Mouse (Mus musculus) neural tube, embryonic 15.5 days (tissue): Measurements from ENCODE around the gene Plxdc1. TPM values are rescaled to one million over a fixed set of nuclear protein-coding genes. Genes with fewer than 3 reads are reported as not detected.

ENCODE experiments used
- ATAC-seq: fragments of 200-750 bp; cut with Nextera tagmentation; 2 replicates; pipeline ENCODE4 v1.8.0; 2017; ENCODE audit warnings: mild to moderate bottlenecking, moderate TSS enrichment, moderate library complexity; ENCODE audit not compliant: low FRiP score
- H3K27ac ChIP-seq: fragments of 300-500 bp; sonication (generic); replicated peaks from 2 replicates; pipeline ENCODE4 v1.5.1; 2015; ENCODE audit warnings: mild to moderate bottlenecking, inconsistent platforms
- H3K27me3 ChIP-seq: fragments of 300-500 bp; sonication (generic); replicated peaks from 2 replicates; pipeline ENCODE4 v1.6.1; 2015; ENCODE audit warnings: inconsistent platforms
- H3K36me3 ChIP-seq: fragments of 300-500 bp; sonication (generic); 2 replicates; pipeline ENCODE4 v1.6.1; 2015; ENCODE audit warnings: inconsistent platforms
- H3K4me1 ChIP-seq: fragments of 300-500 bp; sonication (generic); 2 replicates; pipeline ENCODE4 v1.6.1; 2015; ENCODE audit warnings: inconsistent platforms
- H3K4me2 ChIP-seq: fragments of 300-500 bp; sonication (generic); 2 replicates; pipeline ENCODE4 v1.6.1; 2015; ENCODE audit warnings: inconsistent platforms, mild to moderate bottlenecking, moderate library complexity
- H3K4me3 ChIP-seq: fragments of 300-500 bp; sonication (generic); replicated peaks from 2 replicates; pipeline ENCODE4 v1.5.1; 2015; ENCODE audit warnings: mild to moderate bottlenecking, inconsistent platforms
- H3K9ac ChIP-seq: fragments of 300-500 bp; sonication (generic); replicated peaks from 2 replicates; pipeline ENCODE4 v1.6.1; 2015; ENCODE audit warnings: mild to moderate bottlenecking, inconsistent platforms
- H3K9me3 ChIP-seq: fragments of 300-500 bp; sonication (generic); replicated peaks from 2 replicates; pipeline ENCODE4 v1.6.1; 2016; ENCODE audit warnings: inconsistent platforms
- WGBS: fragments of 180-500 bp; shearing (Covaris S2); methylation state at CpG from one replicate; pipeline ENCODE4 v1.1.7; 2015; ENCODE audit warnings: mixed read lengths; 5-methylcytosine and 5-hydroxymethylcytosine counted together
- polyA plus RNA-seq: library from polyadenylated mRNA; unstranded; fragments of >200 nt; fragmentation: Nextera tagmentation; extraction: Ambion mirVana; gene quantifications from 2 replicates; pipeline ENCODE4 v1.2.1, GENCODE M21; 2015

Plxdc1 gene
- polyA plus RNA-seq, 1 experiment from 2014 or later: 1.1 TPM

DNA sequence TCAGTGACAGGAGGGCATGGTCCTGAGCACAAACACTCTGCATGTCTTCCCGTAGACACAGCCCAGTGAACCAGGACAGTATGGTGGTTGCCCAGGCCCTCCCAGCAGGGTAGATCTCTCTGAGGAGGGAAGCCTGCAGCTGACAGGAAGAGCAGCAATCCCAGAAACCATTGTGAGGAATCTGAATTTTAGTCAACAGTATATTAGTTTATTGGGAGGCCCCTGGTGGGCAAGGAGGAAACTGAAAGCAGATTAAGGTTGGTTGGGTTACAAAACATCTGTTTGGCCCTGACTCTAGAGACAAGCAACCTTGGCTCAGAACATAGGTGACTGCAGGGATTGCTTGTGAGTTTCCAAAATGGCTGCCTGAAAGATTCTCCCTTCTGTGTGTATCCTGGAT is 2.3 kb downstream of the Plxdc1 start:
- Histone ChIP-seq H3K4me1 (peaks cover 21% of the 10 kb centered on the region), H3K27ac (no peak overlapping the region), H3K36me3 (no peaks in the 10 kb centered on the region), H3K27me3 (peaks cover 26% of the 10 kb centered on the region), H3K4me3 (no peak overlapping the region), H3K4me2 (no peak overlapping the region), H3K9me3 (no peaks in the 10 kb centered on the region), H3K9ac (no peak overlapping the region)
- 69% methylated on average over 1 of the region's 1 CpGs for WGBS
- no peak for ATAC-seq

- ATAC-seq: no peak
- Histone ChIP-seq H3K9ac (no peak overlapping the region), H3K9me3 (no peaks in the 10 kb centered on the region), H3K36me3 (no peaks in the 10 kb centered on the region), H3K4me3 (no peak overlapping the region), H3K4me1 (peaks cover 21% of the 10 kb centered on the region), H3K27ac (no peak overlapping the region), H3K27me3 (peaks cover 26% of the 10 kb centered on the region), H3K4me2 (no peak overlapping the region)
- 90% methylated on average over 3 of the region's 3 CpGs for WGBS
Observed at GRCm38 (mm10) chr11:97983506-97983905, 2.7 kb downstream of the Plxdc1 start.

DNA sequence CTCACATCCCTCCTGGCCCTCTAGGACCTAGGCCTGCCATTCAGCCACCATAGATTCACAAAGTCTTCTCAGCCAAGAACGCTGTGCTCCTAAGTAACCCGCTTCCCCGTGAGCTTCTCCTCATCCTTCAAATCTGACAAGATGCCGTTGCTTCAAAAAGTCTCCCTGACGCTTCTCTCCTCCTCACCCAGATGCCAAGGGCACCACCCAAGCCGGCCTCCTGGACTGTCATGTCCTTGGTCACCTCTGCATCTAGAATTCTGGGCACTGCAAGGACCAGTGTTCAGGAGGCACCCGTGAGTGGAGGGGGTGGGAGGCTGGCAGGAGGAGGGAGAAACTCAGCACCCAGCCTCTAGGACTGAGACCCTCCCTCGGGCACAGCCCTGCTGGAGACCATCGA is 3.5 kb downstream of the Plxdc1 start:
- Histone ChIP-seq H3K4me3 (no peak overlapping the region), H3K4me1 (peaks cover 21% of the 10 kb centered on the region), H3K36me3 (no peaks in the 10 kb centered on the region), H3K9ac (no peak overlapping the region), H3K9me3 (no peaks in the 10 kb centered on the region), H3K27ac (no peak overlapping the region), H3K4me2 (no peak overlapping the region), H3K27me3 (peaks cover 26% of the 10 kb centered on the region)
- no peak for ATAC-seq
- 87% methylated on average over 9 of the region's 9 CpGs for WGBS

DNA sequence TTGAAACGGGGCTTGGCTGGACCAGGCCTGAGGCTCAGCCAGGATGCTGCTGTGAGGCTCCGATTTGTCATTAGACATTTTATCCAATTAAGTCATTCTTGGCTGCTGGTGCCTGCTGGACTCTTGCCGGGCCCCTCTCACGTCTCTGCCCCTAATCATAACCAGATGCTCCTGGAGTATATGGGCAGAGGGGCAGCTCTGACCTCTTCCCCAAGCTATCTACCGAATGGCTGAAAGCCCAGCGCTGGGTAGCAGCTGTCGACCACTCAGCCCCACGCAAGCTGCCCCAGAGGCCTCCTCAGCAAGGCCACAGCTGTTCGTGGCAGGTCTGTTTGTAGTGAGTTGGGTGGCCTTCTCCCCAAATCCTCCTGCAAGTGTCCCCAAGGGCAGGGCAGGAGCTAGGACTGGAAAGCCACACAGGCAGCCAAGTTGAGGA is 5.7 kb downstream of the Plxdc1 start:
- H3K4me3 ChIP-seq: no peak overlapping the region
- peaks cover 18% of the 10 kb centered on the region for H3K27me3 ChIP-seq
- H3K9ac ChIP-seq: no peak overlapping the region
- ATAC-seq: no peak
- WGBS: 46% methylated on average over 9 of the region's 9 CpGs
- no peak overlapping the region for H3K4me2 ChIP-seq
- 0 out of 2 replicates have a peak, but pooled peaks cover 3% of the 10 kb centered on the region for H3K4me1 ChIP-seq
- H3K27ac ChIP-seq: 0 out of 2 replicates have a peak overlapping the region, but pooled peaks have one; percentile 3
- no peaks in the 10 kb centered on the region for H3K36me3 ChIP-seq
- no peaks in the 10 kb centered on the region for H3K9me3 ChIP-seq

GRCm38 (mm10) chr11:97979824-97980495 is 6.3 kb downstream of the Plxdc1 start:
- WGBS: 60% methylated on average over 10 of the region's 10 CpGs
- no peak overlapping the region for H3K4me3 ChIP-seq
- H3K9me3 ChIP-seq: no peaks in the 10 kb centered on the region
- no peak overlapping the region for H3K9ac ChIP-seq
- no peaks in the 10 kb centered on the region for H3K36me3 ChIP-seq
- ATAC-seq: no peak
- H3K27ac ChIP-seq: no peak overlapping the region
- H3K27me3 ChIP-seq: peaks cover 12% of the 10 kb centered on the region
- 0 out of 2 replicates have a peak, but pooled peaks cover 3% of the 10 kb centered on the region for H3K4me1 ChIP-seq
- H3K4me2 ChIP-seq: no peak overlapping the region

DNA sequence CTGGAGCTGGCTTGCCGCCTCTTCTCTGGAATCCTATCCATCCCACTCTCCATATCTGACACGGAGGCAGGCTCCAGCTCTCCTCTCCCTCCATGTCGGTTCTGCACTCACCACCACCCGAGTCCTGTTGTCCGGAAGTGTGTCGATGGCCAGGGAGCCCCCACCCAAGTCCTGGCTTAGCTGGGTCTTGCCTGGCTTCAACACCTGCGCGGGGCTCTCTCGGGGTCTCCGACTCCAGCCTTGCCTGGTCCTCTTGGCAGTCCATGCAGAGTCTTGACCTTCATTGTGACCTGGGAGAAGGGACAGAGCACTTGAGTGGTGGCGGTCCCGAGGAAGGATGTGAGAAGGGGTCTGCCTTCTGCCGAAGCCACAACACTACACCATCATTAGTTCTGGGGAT is 7.9 kb downstream of the Plxdc1 start:
- H3K9me3 ChIP-seq: no peaks in the 10 kb centered on the region
- no peaks in the 10 kb centered on the region for H3K36me3 ChIP-seq
- no peak overlapping the region for H3K27ac ChIP-seq
- 0 out of 2 replicates have a peak, but pooled peaks cover 3% of the 10 kb centered on the region for H3K4me1 ChIP-seq
- H3K27me3 ChIP-seq: no peaks in the 10 kb centered on the region
- H3K4me3 ChIP-seq: no peak overlapping the region
- no peak overlapping the region for H3K9ac ChIP-seq
- H3K4me2 ChIP-seq: no peak overlapping the region
- no peak for ATAC-seq
- 91% methylated on average over 13 of the region's 13 CpGs for WGBS

GRCm38 (mm10) chr11:97977797-97978196 is 8.4 kb downstream of the Plxdc1 start:
- WGBS: 77% methylated on average over 5 of the region's 5 CpGs
- Histone ChIP-seq H3K9me3 (no peaks in the 10 kb centered on the region), H3K4me2 (no peak overlapping the region), H3K27me3 (no peaks in the 10 kb centered on the region), H3K4me3 (no peak overlapping the region), H3K36me3 (no peaks in the 10 kb centered on the region), H3K27ac (no peak overlapping the region), H3K4me1 (0 out of 2 replicates have a peak, but pooled peaks cover 3% of the 10 kb centered on the region), H3K9ac (no peak overlapping the region)
- no peak for ATAC-seq

DNA sequence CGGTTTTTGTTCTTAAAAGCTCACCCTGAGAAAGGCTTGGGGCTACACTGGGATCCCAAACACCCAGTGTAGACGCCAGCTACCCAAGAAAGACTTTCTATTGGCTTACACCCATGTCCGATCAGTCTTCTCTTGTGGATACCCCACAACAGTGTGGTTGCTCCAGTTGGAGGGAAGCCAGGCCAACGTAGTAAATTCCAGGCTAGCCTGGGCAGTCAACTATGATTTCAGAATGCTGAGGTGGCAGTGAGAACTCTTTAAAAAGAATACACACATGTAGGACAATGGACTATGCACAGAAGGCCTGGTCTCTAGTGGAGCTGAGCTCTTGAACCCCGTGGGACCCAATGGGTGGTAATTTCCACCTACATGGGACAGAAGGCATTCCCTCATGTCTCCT is 11.5 kb downstream of the Plxdc1 start:
- 83% methylated on average over 5 of the region's 5 CpGs for WGBS
- Histone ChIP-seq H3K27ac (no peak overlapping the region), H3K27me3 (no peaks in the 10 kb centered on the region), H3K4me1 (peaks cover 3% of the 10 kb centered on the region; the same call in 1 of the 2 replicates), H3K9ac (no peak overlapping the region), H3K36me3 (no peaks in the 10 kb centered on the region), H3K4me3 (no peak overlapping the region), H3K4me2 (no peak overlapping the region), H3K9me3 (no peaks in the 10 kb centered on the region)
- no peak for ATAC-seq

DNA sequence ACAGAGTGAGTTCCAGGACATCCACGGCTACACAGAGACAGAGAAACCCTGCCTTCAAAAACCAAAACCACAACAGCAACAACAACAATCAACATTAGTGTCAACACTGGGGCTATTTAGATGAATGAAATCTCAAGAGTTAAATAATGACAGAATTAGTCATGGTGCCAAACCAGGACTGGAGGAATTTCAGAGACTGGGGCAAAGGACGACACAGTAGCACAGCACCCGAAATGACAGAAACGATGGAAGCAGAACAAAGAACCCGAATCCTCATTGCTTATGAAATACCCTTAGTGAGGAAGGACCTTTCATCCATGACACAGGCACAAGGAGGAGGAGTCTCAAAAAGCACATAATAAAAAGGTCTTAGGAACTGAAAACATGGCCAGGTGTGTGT is 12.1 kb downstream of the Plxdc1 start:
- WGBS: 92% methylated on average over 5 of the region's 5 CpGs
- no peaks in the 10 kb centered on the region for H3K9me3 ChIP-seq

GRCm38 (mm10) chr11:97972434-97972833 is 13.8 kb downstream of the Plxdc1 start:
- Histone ChIP-seq H3K9ac (no peak overlapping the region), H3K4me1 (peaks cover 3% of the 10 kb centered on the region; the same call in 1 of the 2 replicates), H3K27ac (no peak overlapping the region), H3K36me3 (no peaks in the 10 kb centered on the region), H3K4me2 (no peak overlapping the region), H3K4me3 (no peak overlapping the region), H3K9me3 (no peaks in the 10 kb centered on the region), H3K27me3 (no peaks in the 10 kb centered on the region)
- ATAC-seq: no peak
- WGBS: 79% methylated on average over 2 of the region's 2 CpGs

More for the DNA sequence above, 12.1 kb downstream of the Plxdc1 start:
- Histone ChIP-seq H3K36me3 (no peaks in the 10 kb centered on the region), H3K27ac (no peak overlapping the region), H3K4me1 (peaks cover 3% of the 10 kb centered on the region; the same call in 1 of the 2 replicates), H3K27me3 (no peaks in the 10 kb centered on the region), H3K4me2 (no peak overlapping the region), H3K4me3 (no peak overlapping the region), H3K9ac (no peak overlapping the region)
- ATAC-seq: no peak

DNA sequence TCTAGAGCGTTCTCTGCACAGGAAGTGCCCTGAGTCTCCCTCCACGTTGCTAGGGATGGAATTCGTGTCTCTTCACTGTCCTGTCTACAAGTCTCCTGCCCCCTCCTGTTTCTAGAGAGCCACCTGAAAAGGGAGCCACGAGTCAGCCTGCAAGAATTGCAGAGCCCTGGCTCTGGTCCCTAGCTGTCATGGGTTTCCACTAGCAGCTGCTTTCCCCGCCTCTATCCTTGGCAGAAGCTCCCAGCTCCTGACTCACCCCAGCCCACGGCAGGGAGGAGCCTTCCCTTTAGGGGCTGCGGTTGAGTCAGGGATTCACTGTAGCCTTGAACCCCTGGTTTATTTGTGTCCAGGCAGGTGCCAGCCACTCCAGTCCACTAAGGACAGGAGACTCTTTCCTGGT is 15.0 kb downstream of the Plxdc1 start:
- no peak overlapping the region for H3K27ac ChIP-seq
- H3K4me2 ChIP-seq: no peak overlapping the region
- no peaks in the 10 kb centered on the region for H3K9me3 ChIP-seq
- H3K9ac ChIP-seq: no peak overlapping the region
- H3K4me3 ChIP-seq: no peak overlapping the region
- no peaks in the 10 kb centered on the region for H3K27me3 ChIP-seq
- no peaks in the 10 kb centered on the region for H3K36me3 ChIP-seq
- H3K4me1 ChIP-seq: peaks cover 10% of the 10 kb centered on the region
- no peak for ATAC-seq
- 40% methylated on average over 7 of the region's 7 CpGs for WGBS

DNA sequence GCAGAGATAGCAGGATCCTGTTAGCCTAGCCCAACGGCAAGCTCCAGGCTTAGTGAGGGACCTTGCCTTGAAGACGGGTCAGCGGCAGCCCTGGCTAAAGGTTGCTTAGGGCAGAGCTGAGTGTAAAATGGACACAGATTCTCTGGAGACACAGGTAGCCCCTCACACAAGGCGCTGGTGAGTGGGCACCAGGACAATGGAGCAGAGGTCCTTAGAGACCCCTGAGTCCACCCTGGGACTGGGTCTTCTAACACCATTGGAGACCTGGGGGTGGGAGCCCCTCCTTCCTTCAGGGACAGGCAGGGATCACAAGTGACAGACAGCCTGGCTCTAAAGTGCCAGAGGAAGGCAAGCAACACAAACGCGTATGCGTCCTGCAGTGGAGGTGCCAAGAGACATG is 15.5 kb downstream of the Plxdc1 start:
- Histone ChIP-seq H3K4me2 (no peak overlapping the region), H3K27me3 (no peaks in the 10 kb centered on the region), H3K36me3 (no peaks in the 10 kb centered on the region), H3K9me3 (no peaks in the 10 kb centered on the region), H3K9ac (no peak overlapping the region), H3K4me1 (peaks cover 10% of the 10 kb centered on the region), H3K4me3 (no peak overlapping the region), H3K27ac (no peak overlapping the region)
- 89% methylated on average over 7 of the region's 7 CpGs for WGBS
- no peak for ATAC-seq
